Mouse (Mus musculus) erythroblast, embryonic 14.5 days (primary cell): ENCODE measurements around the gene Usp30.

ENCODE experiments used
- GATA1 ChIP-seq: IDR thresholded peaks from 2 replicates; pipeline ENCODE4 v1.6.1; 2012; ENCODE audit warnings: low read length, inconsistent platforms, mixed read lengths
- TAL1 ChIP-seq: IDR thresholded peaks from 3 replicates; pipeline ENCODE4 v1.6.1; 2012; ENCODE audit warnings: low read length, inconsistent platforms, mixed read lengths

DNA sequence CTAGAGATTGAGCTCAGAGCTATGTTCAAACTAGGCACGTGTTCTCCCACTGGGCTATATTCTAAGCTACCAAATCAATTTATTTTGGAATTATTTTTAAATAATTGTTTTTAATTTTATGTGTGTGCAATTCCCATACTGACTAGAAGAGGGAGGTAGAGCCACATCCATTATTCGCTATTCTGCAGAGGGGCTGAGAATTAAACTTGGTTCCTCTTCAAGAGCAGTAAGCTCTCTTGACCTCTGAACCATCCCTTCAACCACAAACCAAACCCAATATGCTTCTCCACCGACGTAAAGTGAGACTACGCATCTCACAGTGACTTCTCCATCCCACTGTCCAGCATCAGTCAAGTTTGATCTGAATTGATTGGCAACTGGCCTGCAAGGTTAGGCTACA lies 18.1 kb upstream of the Usp30 start:
- TF ChIP-seq TAL1 (no peak), GATA1 (no peak)
